Mouse (Mus musculus): Measurements from ENCODE around the gene Tbl3.
"Not testable (repeated sequence)": the region's sequence is repeated elsewhere in the genome, so short reads cannot be mapped to it uniquely, and the experiment has no call there.

Tbl3 gene

GRCm38 (mm10) chr17:24697985-24698384 lies 9.5 kb downstream of the Tbl3 start:
- in situ Hi-C loops (cut with MboI, MseI): no loop called here

- in situ Hi-C loops (cut with MboI, MseI): no loop called here
Measured at GRCm38 (mm10) chr17:24696011-24696697, 11.3 kb downstream of the Tbl3 start, which contains the start of the genes Gfer and Noxo1. Gfer (minus strand) TSS chr17:24696156. Noxo1 (plus strand) TSS chr17:24696234.

- in situ Hi-C loops (cut with MboI, MseI): no loop called here
Measured at GRCm38 (mm10) chr17:24695326-24696010, 12.0 kb downstream of the Tbl3 start.

- in situ Hi-C loops (cut with MboI, MseI): no loop called here
Measured at GRCm38 (mm10) chr17:24692385-24692784, 15.1 kb downstream of the Tbl3 start.

- in situ Hi-C loops (cut with MboI, MseI): no loop called here
Measured at GRCm38 (mm10) chr17:24689251-24690081, 18.0 kb downstream of the Tbl3 start, which contains the start of gene Syngr3. Syngr3 (minus strand) TSS chr17:24689955.

- in situ Hi-C loops (cut with MboI, MseI): no loop called here
Measured at GRCm38 (mm10) chr17:24687599-24687998, 19.9 kb downstream of the Tbl3 start.

- in situ Hi-C loops (cut with MboI, MseI): no loop called here
Measured at GRCm38 (mm10) chr17:24687146-24687595, 20.3 kb downstream of the Tbl3 start.

GRCm38 (mm10) chr17:24686514-24686913 lies 20.9 kb downstream of the Tbl3 start:
- in situ Hi-C loops (cut with MboI, MseI): no loop called here

- in situ Hi-C loops (cut with MboI, MseI): no loop called here
Measured at GRCm38 (mm10) chr17:24677500-24678080, 29.9 kb downstream of the Tbl3 start.

- in situ Hi-C loops (cut with MboI, MseI): no loop called here
Measured at GRCm38 (mm10) chr17:24676877-24677276, 30.6 kb downstream of the Tbl3 start.

GRCm38 (mm10) chr17:24676187-24676586 lies 31.3 kb downstream of the Tbl3 start:
- in situ Hi-C loops (cut with MboI, MseI): no loop called here

GRCm38 (mm10) chr17:24674277-24674676 lies 33.2 kb downstream of the Tbl3 start:
- in situ Hi-C loops (cut with MboI, MseI): no loop called here

- in situ Hi-C loops (cut with MboI, MseI): no loop called here
Measured at GRCm38 (mm10) chr17:24672141-24672540, 35.3 kb downstream of the Tbl3 start.

GRCm38 (mm10) chr17:24671346-24671745 lies 36.1 kb downstream of the Tbl3 start:
- in situ Hi-C loops (cut with MboI, MseI): no loop called here

GRCm38 (mm10) chr17:24670246-24670844 lies 37.1 kb downstream of the Tbl3 start:
- in situ Hi-C loops (cut with MboI, MseI): no loop called here

- in situ Hi-C loops (cut with MboI, MseI): no loop called here
Measured at GRCm38 (mm10) chr17:24669545-24670245, 37.8 kb downstream of the Tbl3 start, which contains the start of gene Zfp598. Zfp598 (plus strand) TSS chr17:24669687.

- in situ Hi-C loops (cut with MboI, MseI): not testable (repeated sequence)
Measured at GRCm38 (mm10) chr17:24669214-24669544, 38.3 kb downstream of the Tbl3 start.

- in situ Hi-C loops (cut with MboI, MseI): no loop called here
Measured at GRCm38 (mm10) chr17:24667416-24667815, 40.0 kb downstream of the Tbl3 start.

- in situ Hi-C loops (cut with MboI, MseI): not testable (repeated sequence)
Measured at GRCm38 (mm10) chr17:24667011-24667410, 40.4 kb downstream of the Tbl3 start.

- in situ Hi-C loops (cut with MboI, MseI): loop anchor here in 1 of 2 experiments (5.0 kb wide), 1 partner anchor 121 kb away; no protein-coding TSS in a partner anchor
Measured at GRCm38 (mm10) chr17:24658017-24658758, 49.3 kb downstream of the Tbl3 start, which contains the start of gene Npw. Npw (minus strand) TSS chr17:24658457.
